Mouse (Mus musculus): ENCODE data around the gene Defb33. TPM values are rescaled to one million over a fixed set of nuclear protein-coding genes. Genes with fewer than 3 reads are reported as not detected.

Defb33 gene
- polyA plus RNA-seq, 1 experiment from 2014 or later: not detected

Other genes starting within 250 kb of the Defb33 start
- gene Gm15056, start 10.0 kb downstream of the Defb33 start, polyA plus RNA-seq (2014; fragmentation: Nextera tagmentation; extraction: Ambion mirVana): not detected in 2 replicates
- not detected in 2 replicates for gene Gm6040, start 29.4 kb downstream of the Defb33 start, polyA plus RNA-seq (2014; fragmentation: Nextera tagmentation; extraction: Ambion mirVana)
- not detected in 2 replicates for gene AY761185, start 52.0 kb downstream of the Defb33 start, polyA plus RNA-seq (2014; fragmentation: Nextera tagmentation; extraction: Ambion mirVana)
- not detected in 2 replicates for gene Defa21, start 132.9 kb downstream of the Defb33 start, polyA plus RNA-seq (2014; fragmentation: Nextera tagmentation; extraction: Ambion mirVana)
- gene Defa23, start 162.4 kb downstream of the Defb33 start, polyA plus RNA-seq (2014; fragmentation: Nextera tagmentation; extraction: Ambion mirVana): not detected in 2 replicates
- not detected in 2 replicates for gene Defa35, start 172.4 kb downstream of the Defb33 start, polyA plus RNA-seq (2014; fragmentation: Nextera tagmentation; extraction: Ambion mirVana)
- not detected in 2 replicates for gene Defa25, start 191.8 kb downstream of the Defb33 start, polyA plus RNA-seq (2014; fragmentation: Nextera tagmentation; extraction: Ambion mirVana)
- not detected in 2 replicates for gene Gm14851, start 203.4 kb downstream of the Defb33 start, polyA plus RNA-seq (2014; fragmentation: Nextera tagmentation; extraction: Ambion mirVana)
- not detected in 2 replicates for gene Defa30, start 242.0 kb downstream of the Defb33 start, polyA plus RNA-seq (2014; fragmentation: Nextera tagmentation; extraction: Ambion mirVana)

Data from heart, embryonic 11.5 days (tissue).